Mouse (Mus musculus): Measurements from ENCODE around the gene Rims1. TPM values are rescaled to one million over a fixed set of nuclear protein-coding genes. Genes with fewer than 3 reads are reported as not detected.

Gene Rims1
- total RNA-seq, 2 experiments from 2014 or later: 337 to 342 TPM

DNA sequence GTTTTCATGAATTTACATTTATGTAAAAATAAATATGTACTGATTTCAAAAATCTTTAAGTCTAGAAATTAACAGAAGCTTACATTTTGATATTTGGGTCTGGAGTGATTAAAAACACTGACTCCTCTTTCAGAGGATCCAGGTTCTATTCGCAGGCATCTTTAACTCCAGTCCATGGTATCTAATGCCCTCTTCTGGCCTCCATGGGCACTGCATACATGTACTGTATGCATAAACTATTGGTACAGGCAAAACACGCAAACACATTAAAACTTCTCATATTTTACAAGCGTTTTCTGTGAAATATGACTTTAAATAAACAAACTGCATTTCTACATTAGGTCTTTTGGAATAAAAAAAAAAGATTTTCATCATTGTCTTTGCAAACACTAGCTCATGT lies 419.4 kb downstream of the Rims1 start:
- DNase-seq (ENCODE audit: low spot score in 2 of 2): no peak

DNA sequence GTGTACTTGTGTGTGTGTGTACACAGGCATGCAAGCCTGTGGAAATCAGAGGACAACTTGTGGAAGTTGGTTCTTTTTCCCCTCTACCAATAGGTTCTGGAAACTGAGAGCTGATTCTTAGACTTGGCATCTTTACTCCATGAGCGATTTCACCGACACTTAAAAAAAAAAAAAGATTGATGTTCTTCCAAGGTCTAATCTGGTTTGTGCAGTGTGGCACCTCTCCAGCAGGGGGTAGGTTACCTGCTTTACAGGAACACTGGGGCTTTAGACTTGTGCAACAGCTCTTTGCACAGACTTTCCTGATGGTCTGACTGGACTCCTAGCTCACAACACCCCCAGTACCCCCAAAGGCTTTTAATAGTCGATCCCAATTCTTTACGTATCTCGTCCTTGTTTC lies 428.1 kb downstream of the Rims1 start:
- no peak for DNase-seq (ENCODE audit: low spot score in 2 of 2)

DNA sequence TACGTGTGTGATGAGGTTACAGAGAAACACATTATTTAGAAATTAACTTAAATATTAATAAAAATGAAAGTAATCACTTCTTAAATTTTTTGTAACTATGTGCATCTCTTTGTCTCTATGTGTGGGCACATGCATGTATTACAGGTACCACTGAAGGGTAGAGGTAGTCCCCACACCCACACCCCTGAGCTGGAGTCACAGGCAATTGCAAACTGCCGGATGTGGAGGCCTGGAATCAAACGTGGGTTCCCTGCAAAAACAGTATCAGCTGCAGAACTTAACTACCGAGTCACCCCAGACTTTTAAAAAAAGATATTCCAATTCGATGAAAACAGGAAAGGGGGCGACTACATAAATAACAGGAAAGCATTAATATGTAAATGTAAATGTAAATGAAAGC lies 428.7 kb downstream of the Rims1 start:
- no peak for DNase-seq (ENCODE audit: low spot score in 2 of 2)

DNA sequence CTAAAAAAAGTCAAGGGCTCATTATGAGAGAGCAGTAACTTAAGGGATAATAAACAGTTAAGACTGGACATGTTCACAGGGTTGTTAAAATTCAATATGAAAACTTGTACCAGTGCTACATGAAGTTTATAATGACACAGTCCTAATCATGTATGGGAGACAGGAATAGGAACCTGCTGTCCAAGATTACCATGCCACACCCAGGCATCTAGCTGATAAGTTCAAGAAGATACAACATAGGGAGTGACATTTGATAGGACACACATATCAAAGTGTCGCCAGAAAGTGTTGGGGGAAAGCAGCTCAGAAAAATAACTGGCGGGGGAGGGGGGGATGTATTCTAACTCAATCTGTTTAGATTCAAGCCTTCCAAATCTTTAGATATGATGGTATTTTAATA lies 449.6 kb downstream of the Rims1 start:
- DNase-seq (ENCODE audit: low spot score in 2 of 2): no peak

DNA sequence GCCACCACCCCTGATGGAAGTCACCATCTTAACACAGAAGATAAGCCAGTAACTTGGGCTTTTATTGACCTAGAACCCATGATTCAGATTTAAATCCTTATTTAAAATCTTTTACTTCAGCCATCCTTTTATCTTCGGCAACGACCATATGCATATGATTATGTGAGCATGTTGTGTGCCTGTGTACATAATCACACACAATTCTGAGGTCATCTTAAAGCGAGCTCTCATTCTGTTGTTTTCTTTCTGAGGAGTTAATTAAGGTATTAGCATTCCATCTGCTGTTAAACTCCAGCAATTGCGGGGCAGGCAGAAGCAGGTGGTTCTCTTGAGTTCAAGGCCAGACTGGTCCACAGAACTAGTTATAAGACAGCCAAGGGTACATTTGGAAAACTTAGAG lies 452.1 kb downstream of the Rims1 start:
- no peak for DNase-seq (ENCODE audit: low spot score in 2 of 2)

DNA sequence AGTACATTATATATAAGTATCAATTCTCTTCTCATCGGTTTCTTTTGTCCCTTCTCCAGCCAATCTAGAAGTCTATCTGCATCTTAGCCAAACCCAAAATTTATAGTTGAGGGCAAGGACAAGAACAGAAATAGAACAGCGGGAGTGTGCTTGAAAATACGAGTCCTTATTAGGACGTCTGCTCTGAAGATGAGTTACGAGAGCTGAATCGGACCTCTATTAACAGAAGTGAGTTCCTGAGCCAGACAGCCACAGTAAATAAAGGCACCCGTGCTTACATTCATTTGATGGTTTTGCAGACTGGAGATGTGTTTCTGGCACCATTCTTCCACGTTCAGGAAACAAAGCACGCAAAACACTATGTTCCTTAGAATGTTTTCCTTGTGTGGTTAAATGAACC lies 466.9 kb downstream of the Rims1 start:
- DNase-seq (ENCODE audit: low spot score in 2 of 2): no peak

DNA sequence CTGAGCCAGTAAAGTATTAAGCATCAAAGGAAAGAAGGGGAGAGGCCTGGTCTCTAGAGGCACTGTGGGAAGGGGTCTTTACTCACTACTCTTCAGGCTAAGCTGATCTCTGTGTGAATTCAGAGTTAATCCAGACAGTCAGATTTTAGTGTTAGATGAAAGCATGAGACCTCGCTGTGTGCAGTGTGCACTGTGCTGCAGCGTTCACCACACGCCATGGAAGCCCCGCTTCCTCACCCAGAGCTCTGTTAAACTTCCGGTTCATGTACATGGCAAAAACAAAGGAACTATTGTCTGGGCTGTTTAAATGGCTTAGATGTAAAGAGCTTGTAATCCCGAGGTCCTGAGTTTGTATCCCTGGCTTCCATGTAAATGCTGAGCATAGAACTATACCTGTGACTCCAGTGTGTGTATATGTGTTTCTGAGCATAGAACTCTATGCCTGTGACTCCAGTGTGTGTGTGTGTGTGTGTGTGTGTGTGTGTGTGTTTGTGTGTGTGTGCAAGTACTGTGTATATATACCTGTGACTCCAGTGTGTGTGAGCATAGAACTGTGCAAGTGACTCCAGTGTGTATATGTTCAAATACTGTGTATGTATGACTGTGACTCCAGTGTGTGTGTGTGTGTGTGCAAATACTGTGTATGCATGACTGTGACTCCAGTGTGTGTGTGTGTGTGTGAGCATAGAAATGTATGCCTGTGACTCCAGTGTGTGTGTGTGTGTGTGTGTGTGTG lies 484.7 kb downstream of the Rims1 start:
- no peak for DNase-seq (ENCODE audit: low spot score in 2 of 2)

DNA sequence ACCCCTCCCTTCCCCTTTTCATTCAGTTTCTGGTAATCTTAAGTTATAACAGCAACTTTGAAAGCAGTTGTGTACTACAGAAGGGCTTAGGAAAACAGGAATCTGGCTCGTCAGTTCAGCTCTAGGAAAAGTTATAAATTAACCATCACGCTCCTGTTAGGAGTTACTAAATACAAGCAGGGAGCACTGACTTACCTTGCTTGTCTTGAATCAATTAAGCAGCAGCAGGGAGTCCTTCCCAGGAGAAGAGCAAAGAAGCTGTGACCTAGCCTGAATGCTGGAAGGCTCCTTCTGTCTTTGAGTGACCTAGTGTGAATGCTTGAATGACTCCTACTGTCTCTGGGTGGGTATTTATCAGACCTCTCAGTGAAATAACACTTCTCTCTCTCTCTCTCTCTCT lies 490.3 kb downstream of the Rims1 start:
- DNase-seq (ENCODE audit: low spot score in 2 of 2): no peak

DNA sequence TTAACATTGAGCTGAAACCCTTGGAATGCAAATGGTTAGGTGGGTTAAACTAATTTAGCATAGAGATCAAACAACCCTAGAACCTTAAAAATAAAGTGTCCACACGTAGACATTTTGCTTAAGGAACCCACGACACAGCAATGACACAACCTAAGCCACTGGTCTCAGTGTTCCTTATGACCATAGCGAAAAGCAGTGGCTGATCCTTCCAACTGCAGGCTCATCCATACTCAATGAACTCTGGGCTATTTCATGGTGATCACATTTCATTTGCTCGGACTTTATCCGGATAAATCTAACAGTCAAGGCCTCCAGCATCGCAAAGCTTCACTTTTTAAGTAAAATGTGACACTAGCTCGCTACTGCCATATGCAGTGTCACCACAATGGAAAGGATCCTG lies 494.3 kb downstream of the Rims1 start:
- DNase-seq (ENCODE audit: low spot score in 2 of 2): no peak

DNA sequence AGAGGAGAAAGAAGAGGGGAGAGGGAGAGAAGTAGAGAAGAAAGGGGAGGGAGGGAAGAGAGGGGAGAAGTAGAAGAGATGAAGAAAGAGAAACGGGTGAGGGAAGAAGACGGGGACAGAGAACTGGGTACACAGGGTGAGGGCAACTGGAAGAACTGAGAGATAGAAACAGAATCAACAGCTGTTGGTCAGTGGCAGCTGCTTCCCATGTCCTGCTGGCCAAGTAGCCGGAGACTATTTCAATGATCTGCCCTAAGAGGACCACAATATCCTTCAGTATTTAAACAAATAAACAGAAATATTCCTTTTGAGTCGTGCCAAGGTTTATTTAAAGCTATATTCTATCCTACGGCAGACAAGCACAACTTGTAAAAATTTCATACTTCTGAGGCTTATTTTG lies 499.3 kb downstream of the Rims1 start:
- DNase-seq (ENCODE audit: low spot score in 2 of 2): no peak

DNA sequence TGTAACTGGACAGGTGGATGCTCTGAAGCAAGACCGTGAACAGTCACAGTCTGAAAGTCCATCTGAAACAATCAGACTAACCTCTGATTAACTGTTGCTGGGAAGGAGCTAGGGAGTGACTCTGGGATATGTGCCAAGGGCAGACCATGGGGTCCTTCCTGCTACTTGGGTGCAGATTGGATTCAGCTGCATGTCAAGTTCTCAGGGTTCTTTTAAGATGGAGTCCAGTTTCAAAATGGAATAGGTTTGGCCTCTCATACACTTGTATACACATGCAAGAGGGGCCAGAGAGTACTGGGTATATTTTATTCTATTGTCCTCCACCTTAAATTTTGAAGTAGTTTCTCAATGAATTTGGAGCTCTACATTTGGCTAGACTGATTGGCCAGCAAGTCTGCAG lies 499.9 kb downstream of the Rims1 start:
- DNase-seq (ENCODE audit: low spot score in 2 of 2): no peak

DNA sequence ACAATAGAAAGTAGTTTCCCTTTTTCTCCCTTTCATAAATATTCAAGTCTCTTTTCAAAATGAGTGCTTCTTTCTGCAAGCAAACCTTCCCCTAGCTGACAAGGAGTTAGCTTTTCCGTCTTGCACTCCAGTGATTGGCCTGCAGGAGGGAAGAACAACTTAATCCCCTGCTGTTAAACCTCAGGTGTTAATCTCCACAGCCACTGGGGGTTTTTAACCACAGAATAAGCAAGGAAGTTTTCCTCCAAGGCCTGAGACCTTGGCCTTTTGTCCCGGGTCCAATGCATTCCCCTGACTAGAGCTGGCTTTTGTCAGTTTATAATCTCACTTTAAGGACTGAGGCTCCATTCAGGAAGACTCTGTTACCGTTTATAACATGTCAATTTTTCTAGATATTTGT lies 511.8 kb downstream of the Rims1 start:
- no peak for DNase-seq (ENCODE audit: low spot score in 2 of 2)

DNA sequence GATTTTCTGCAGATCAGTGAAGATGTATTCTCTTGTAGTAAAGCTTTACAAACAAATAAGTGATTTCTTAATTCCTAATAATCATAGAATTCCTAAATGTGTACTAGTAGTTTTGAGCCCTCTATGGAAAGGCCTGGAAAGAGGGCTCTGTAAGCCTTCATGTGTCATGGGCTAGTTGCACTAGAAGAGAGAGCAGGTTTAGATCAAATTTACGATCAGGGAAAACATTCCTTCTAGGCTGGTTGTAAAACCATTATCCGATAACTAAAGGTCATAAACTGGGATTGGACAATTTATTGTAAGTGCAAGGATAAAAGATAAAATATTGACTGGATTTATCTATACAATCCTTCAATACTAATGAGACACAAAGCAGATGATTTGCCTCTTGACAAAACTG lies 512.5 kb downstream of the Rims1 start:
- no peak for DNase-seq (ENCODE audit: low spot score in 2 of 2)

DNA sequence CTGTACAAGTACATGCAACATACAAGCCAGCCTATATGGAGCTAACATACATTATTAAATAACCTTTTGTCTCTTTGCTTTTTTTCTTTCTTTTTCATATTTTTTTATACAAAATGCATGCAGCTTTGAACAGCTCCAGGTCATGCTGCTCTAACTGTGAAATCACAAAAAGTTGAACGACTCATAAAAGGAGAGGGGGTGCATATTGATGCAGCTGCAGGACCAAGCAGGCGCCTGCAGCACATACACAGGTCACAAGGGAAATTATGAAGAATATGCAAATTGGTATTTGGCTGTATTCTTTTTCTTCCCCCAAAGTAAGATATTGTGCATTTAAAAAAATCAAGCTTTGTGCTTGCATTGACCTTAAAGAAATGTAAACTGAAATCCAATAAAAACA lies 519.0 kb downstream of the Rims1 start:
- no peak for DNase-seq (ENCODE audit: low spot score in 2 of 2)

DNA sequence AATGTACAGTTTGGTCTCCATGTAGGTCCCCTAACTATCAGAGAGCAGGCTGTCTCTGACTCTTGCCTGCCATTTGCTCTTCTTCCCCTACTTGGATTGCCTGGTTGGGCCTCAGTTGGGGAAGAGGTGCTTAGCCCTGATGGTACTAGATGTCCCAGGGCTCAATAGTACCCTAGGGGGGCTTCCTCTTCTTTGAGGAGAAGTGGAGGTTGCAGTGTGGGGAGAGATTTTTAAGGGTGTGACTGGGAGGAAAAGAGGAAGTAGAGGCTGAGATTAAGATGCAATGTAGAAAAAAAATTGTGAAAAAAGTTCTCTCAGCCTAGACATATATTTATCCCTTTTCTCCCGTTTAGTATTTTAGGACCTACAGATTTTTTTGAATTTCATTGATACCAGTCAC lies 525.8 kb downstream of the Rims1 start:
- no peak for DNase-seq (ENCODE audit: low spot score in 2 of 2)

DNA sequence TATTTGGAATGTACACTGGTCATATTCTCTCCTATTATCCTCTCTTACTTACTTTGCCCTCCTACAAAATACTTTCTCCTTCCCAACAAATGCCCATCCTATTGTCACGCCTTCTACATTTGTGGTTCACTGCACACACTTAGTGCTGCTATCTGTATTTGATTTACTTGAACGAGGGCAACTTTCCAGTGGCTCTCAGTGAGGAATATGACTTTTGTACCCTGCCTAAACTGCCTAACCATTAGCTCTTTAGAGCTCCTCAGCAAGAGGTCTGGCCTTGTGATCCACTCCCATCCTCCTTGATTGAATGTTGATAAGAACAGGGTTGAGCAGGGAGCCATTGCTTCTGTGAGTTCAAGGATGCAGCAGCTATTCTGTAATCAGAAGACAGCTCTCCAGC lies 531.7 kb downstream of the Rims1 start:
- DNase-seq (ENCODE audit: low spot score in 2 of 2): no peak

DNA sequence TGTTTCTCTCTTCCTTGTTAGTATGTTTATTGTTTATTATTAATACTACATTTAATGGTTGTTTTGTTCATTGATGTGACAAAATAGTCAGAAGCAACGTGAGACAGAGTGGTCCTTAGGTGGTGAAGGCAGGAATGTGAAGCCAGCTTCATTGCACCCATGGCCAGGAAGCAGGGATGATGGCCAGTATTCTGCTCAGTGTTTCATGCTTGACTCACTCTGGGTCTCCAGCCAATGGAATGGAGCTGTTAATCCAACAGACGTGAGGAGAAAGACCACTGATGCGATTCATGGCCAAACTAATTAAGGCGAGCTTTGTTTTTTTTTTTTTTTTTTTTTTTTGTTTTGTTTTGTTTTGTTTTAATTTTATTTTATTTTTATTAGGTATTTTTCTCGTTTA lies 535.7 kb downstream of the Rims1 start:
- no peak for DNase-seq (ENCODE audit: low spot score in 2 of 2)

DNA sequence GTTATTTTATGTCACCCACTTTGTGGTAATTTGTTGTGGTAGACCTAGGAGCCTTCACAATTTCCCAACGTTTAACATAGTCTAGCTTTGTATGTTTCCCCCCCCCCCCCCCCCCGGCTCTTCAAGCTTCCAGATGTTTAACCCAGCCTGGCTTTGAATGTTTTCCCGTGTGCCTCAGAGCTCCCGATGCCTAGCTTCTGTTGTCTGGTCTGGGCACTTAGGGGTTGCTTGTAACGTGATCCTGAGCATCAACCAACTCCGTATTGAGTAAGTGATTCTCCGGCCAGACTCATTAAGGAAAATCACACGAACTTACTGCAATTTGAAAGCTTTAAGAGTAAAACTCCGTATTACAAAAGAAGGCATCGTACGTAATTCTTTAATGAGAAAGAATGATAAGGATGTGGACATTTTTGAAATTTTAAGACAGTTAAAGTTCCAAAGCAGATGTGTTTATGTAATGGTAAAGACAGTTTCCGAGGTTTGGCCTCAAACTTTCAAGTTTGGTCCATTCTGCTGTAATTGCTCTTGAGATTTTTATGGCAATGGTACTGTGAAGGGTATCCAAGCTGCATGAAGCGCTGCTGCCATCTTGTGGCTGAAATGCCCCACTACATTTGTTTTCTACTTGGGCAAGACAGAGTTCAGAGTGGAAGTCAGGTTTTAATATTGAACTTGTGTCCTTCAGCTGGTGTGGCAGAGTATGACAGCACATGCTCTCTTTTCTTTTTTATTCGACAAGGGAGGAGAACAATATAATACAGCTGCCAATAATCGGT lies 537.0 kb downstream of the Rims1 start:
- DNase-seq (ENCODE audit: low spot score in 2 of 2): peak; percentile 84 to 91

DNA sequence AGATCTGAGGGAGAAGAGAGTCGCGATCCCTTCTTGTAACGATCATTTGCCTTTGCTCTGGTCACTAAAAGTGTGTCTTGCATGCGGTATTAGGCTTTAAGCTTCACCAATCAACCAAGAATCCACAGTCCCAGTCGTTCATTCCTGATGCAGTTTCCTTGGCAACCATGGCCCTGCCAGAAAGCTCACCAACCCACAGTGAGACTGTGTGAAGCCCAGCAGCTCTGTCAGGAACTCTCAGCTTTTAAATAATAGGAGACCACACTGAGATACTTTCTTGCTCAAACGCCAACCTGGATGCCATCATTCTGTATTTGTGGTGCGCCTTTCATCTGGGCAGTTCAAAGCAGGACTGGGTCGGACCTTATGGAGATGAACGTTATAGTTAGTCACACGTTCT lies 539.3 kb downstream of the Rims1 start:
- DNase-seq (ENCODE audit: low spot score in 2 of 2): peak in 1 of 2 experiments; percentile 44

DNA sequence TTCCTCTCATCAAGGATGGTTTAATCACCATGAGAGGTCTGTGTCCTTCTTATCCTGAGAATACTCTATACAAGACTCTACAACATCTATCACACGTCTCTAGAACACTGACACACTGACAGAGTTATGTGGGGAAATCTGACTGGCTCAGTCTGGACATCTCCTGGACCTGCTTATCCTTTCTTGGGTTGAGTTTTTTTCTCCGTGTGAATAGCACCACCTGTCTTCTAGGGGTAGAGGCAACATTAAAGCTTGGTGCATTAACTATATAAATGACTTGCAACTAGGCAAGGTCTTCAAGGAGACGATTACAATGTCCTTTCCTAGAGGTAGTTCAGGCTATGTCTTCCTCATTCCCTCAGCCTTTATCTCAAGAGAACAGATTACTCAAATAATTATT lies 540.3 kb downstream of the Rims1 start:
- no peak for DNase-seq (ENCODE audit: low spot score in 2 of 2)

DNA sequence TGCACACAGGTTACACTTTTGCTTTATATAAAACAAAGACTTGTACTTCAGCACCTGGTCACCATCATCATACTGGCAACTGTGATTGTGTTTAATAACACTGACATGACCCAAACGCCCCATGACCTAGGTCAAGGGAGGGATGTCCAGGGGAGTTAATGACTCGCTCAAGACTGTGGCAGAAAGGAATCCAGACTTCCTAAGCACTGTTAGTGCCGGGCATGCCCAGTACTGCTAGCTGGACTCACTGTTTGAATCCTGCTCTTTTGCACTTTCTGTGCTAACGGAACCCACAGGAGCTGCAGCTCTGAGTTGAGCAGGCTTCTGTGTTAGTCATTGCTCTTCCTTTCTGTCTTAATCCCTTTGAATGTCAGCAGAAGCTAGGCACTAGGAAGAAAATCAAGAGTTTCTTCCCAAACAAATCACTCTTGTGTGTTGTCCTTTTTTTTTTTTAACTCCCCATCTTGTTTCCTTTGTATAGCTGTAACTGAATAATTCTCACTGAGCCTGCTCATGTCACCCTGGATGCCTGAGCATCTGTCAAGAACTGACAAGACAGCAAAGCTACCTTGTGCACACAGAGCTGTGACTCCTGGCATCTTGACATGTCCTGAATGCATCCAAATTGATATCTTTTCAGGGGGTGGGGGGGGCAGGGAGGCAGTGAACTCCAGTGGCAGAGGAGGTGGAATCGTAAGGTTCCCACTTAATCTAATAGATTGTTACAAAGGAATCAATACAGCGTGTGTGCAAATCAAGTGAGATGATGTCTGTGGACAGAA lies 543.4 kb downstream of the Rims1 start:
- DNase-seq (ENCODE audit: low spot score in 2 of 2): no peak

DNA sequence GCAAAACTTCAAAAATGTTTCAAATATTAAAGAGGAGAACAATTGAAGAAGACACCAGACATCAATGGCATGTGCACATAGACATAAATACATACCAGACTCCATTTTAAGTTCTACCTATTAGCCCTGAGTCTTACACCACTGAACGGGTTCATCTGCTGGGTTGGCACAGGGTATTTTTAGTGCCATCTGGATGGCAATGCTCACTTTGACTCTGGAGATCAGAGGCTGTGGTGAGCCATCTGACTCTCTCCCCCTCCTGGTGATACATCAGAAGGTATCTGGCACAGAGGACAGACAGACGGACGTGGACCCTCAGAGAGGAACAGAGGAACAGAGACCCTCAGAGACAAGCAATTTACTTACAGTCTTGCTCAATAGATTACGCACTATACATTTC lies 544.1 kb downstream of the Rims1 start:
- no peak for DNase-seq (ENCODE audit: low spot score in 2 of 2)

All from left cerebral cortex, adult 18-20 months (tissue).